Mouse (Mus musculus) thymus, postnatal 4 days (tissue): ENCODE results near the gene Ift80.
"Not testable (repeated sequence)": the region's sequence is repeated elsewhere in the genome, so short reads cannot be mapped to it uniquely, and the experiment has no call there.

Experiments
- DNase-seq: peaks from one replicate; pipeline ENCODE4 v3.0.0; 2021

Gene Ift80

GRCm38 (mm10) chr3:69004437-69005337 lies at the start of gene Ift80, which contains the start of gene Smc4:
TSS of gene Ift80 (minus strand) at chr3:69004570.
TSS of gene Smc4 (plus strand) at chr3:69004738.
- DNase-seq: peak; percentile 95

GRCm38 (mm10) chr3:69051894-69052293 lies 47.5 kb upstream of the Ift80 start:
- DNase-seq: no peak

GRCm38 (mm10) chr3:69049011-69049410 lies 44.6 kb upstream of the Ift80 start:
- DNase-seq: no peak

- no peak for DNase-seq
Observed at GRCm38 (mm10) chr3:69047684-69048083, 43.3 kb upstream of the Ift80 start.

- no peak for DNase-seq
Observed at GRCm38 (mm10) chr3:69046509-69046908, 42.1 kb upstream of the Ift80 start.

- peak; percentile 27 for DNase-seq
Observed at GRCm38 (mm10) chr3:69045750-69046149, 41.4 kb upstream of the Ift80 start.

GRCm38 (mm10) chr3:69045400-69045703 lies 41.0 kb upstream of the Ift80 start:
- no peak for DNase-seq

- peak; percentile 95 for DNase-seq
Observed at GRCm38 (mm10) chr3:69044645-69045399, 40.5 kb upstream of the Ift80 start, which contains the start of gene Trim59. TSS of gene Trim59 (minus strand) at chr3:69044755.

- no peak for DNase-seq
Observed at GRCm38 (mm10) chr3:69044167-69044591, 39.8 kb upstream of the Ift80 start.

GRCm38 (mm10) chr3:69041298-69041697 lies 36.9 kb upstream of the Ift80 start:
- DNase-seq: no peak

GRCm38 (mm10) chr3:69040105-69040504 lies 35.7 kb upstream of the Ift80 start:
- no peak for DNase-seq

- no peak for DNase-seq
Observed at GRCm38 (mm10) chr3:69026133-69026783, 21.9 kb upstream of the Ift80 start.

- no peak for DNase-seq
Observed at GRCm38 (mm10) chr3:69020764-69021163, 16.4 kb upstream of the Ift80 start.

- DNase-seq: peak; percentile 57
Observed at GRCm38 (mm10) chr3:69020285-69020684, 15.9 kb upstream of the Ift80 start.

GRCm38 (mm10) chr3:69018635-69019034 lies 14.3 kb upstream of the Ift80 start:
- DNase-seq: not testable (repeated sequence)

- DNase-seq: no peak
Observed at GRCm38 (mm10) chr3:69017181-69017580, 12.8 kb upstream of the Ift80 start.

- no peak for DNase-seq
Observed at GRCm38 (mm10) chr3:69008873-69009272, 4.5 kb upstream of the Ift80 start.

- no peak for DNase-seq
Observed at GRCm38 (mm10) chr3:69006246-69006760, 1.9 kb upstream of the Ift80 start.

GRCm38 (mm10) chr3:69005338-69006245 lies 1.2 kb upstream of the Ift80 start:
- DNase-seq: peak; percentile 72

- no peak for DNase-seq
Observed at GRCm38 (mm10) chr3:69004055-69004436, 324 bp downstream of the Ift80 start.

GRCm38 (mm10) chr3:69002781-69003180 lies 1.6 kb downstream of the Ift80 start:
- DNase-seq: no peak

- no peak for DNase-seq
Observed at GRCm38 (mm10) chr3:68986550-68986949, 17.8 kb downstream of the Ift80 start.
